Mouse (Mus musculus) small intestine, adult 2 months (tissue): ENCODE data around the gene Sema6c.

Source experiments
- CTCF ChIP-seq: fragments of 200-500 bp; IDR thresholded peaks from 2 replicates; pipeline ENCODE4 v1.5.1; 2012; ENCODE audit warnings: low read depth, mild to moderate bottlenecking, control low read depth, inconsistent platforms, low read length, moderate library complexity, mixed read lengths; ENCODE audit not compliant: insufficient replicate concordance, insufficient read length; ENCODE audit errors: extremely low read depth
- POLR2A ChIP-seq: fragments of 200-500 bp; IDR thresholded peaks from 2 replicates; pipeline ENCODE4 v1.6.1; 2012; ENCODE audit warnings: low read depth, mild to moderate bottlenecking, control low read depth, inconsistent platforms, low read length, moderate library complexity

GRCm38 (mm10) chr3:95133176-95133575, 27.1 kb upstream of the Sema6c start:
- TF ChIP-seq CTCF (no peak), POLR2A (no peak)
